Mouse (Mus musculus): ENCODE measurements around the gene Trpt1. TPM values are rescaled to one million over a fixed set of nuclear protein-coding genes. Genes with fewer than 3 reads are reported as not detected.

Gene Trpt1
- 6.9 and 9.0 TPM in 2 replicates for polyA plus RNA-seq (2015; fragmentation: Nextera tagmentation; extraction: Ambion mirVana)

DNA sequence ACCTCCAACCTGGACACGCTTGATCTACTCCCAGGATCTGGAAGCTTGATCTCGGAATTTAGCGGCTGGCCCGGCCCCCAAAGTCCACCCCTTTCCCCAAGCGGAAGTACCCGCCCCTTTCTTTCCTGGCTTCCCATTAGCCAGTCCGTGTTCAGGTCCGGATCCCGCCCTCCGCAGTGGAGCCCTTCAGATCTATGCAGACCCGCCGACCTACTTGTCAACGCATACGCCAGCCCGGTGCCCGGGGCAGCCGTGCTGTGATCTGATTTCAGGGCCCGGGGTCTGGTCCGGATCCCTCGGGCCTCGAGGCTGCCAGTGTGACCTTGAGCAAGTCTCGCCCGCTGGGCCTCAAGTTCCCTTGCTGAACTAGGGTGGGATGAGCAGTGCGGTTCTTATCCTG lies at the start of gene Trpt1, which contains the start of gene Nudt22:
Gene Trpt1 (plus strand): TSS at position 126 of the 400 bp plus-strand sequence.
Gene Nudt22 (minus strand): TSS at position 112 of the 400 bp plus-strand sequence.
- Histone ChIP-seq H3K36me3 (0 out of 2 replicates have a peak, but pooled peaks cover 3% of the 10 kb centered on the region), H3K27me3 (replicated peaks) (no peaks in the 10 kb centered on the region), H3K4me1 (replicated peaks) (peaks cover 36% of the 10 kb centered on the region), H3K9ac (peak within 1 kb of the TSS; percentile 75), H3K27ac (peak within 1 kb of the TSS; percentile 76), H3K9me3 (no peaks in the 10 kb centered on the region), H3K4me3 (replicated peaks) (peak within 1 kb of the TSS; percentile 64), H3K4me2 (replicated peaks) (peak within 1 kb of the TSS; percentile 91)
- peak; percentile 79 for ATAC-seq
- WGBS, result under 1% methylated on average over 24 of the region's 24 CpGs

DNA sequence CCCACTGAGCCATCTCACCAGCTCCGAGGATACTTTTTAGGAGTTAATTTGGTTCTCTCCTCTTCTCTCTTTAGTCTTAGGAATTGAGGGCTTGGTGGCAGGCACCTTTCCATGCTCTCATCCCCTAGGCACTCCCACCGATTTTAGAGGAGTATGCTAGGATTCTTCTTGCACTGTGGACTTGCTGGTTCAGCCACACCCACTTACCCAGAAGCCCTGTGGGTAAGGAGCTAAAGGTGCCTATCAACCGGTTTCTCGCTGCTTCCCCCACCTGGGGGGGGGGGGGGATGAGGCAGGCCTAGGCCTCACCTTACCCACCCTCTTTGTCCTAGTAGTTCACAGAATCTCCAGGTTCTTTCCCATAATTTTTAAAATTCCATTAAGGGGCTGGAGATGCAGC lies 48.2 kb upstream of the Trpt1 start:
- no peaks in the 10 kb centered on the region for H3K27me3 ChIP-seq (replicated peaks)
- ATAC-seq, result no peak
- H3K4me3 ChIP-seq (replicated peaks), result no peak overlapping the region
- H3K4me2 ChIP-seq (replicated peaks), result no peak overlapping the region
- no peak overlapping the region for H3K9ac ChIP-seq
- no peak overlapping the region for H3K27ac ChIP-seq
- H3K36me3 ChIP-seq, result no peaks in the 10 kb centered on the region; the same call in 1 of the 2 replicates
- WGBS, result 56% methylated on average over 4 of the region's 4 CpGs
- peaks cover 32% of the 10 kb centered on the region for H3K4me1 ChIP-seq (replicated peaks)
- no peaks in the 10 kb centered on the region for H3K9me3 ChIP-seq

DNA sequence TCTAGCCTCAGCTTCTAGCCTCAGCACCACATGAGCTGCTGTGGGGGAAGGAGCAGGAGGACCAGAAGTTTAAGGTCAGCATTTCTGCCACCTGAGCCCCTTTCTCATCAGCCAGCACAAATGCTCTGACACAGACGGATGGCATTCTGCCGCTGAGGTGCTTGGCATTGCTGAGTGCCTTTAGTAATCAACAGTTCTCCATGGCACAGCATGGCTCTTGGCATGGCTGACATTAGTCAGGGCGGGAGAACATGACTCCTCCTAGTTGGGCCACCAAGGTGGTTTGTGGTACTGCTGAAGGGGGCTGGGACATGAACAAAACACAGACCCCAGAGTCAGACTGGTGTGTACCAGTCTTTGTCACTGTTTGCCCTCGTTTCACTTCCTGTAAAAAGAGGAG lies 47.7 kb upstream of the Trpt1 start:
- Histone ChIP-seq H3K4me3 (replicated peaks) (no peak overlapping the region), H3K27me3 (replicated peaks) (no peaks in the 10 kb centered on the region), H3K4me2 (replicated peaks) (no peak overlapping the region), H3K4me1 (replicated peaks) (peaks cover 34% of the 10 kb centered on the region), H3K27ac (no peak overlapping the region), H3K36me3 (no peaks in the 10 kb centered on the region; the same call in 1 of the 2 replicates), H3K9ac (no peak overlapping the region), H3K9me3 (no peaks in the 10 kb centered on the region)
- 83% methylated on average over 4 of the region's 4 CpGs for WGBS
- no peak for ATAC-seq

DNA sequence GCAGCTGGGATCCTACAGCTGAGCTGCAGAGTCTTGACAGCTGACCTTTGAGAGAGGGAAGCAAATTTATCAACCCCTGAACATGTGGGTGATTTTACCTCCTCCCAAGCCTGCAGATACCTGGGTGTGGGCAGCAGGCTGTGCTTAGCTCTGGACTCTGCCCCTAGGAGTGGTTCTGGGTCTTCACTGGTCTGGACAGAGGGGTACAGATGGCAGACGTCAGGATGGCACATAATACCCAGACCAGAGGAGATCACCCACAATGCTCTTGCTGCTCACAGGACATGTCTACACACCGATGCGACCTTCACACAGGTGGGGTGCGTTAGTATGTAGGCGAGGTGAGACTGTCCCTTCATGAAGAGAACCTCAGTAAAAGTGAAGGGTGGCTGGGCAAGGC lies 46.4 kb upstream of the Trpt1 start:
- Histone ChIP-seq H3K4me1 (replicated peaks) (peaks cover 36% of the 10 kb centered on the region), H3K9me3 (no peaks in the 10 kb centered on the region), H3K27ac (peak overlapping the region; percentile 97), H3K27me3 (replicated peaks) (no peaks in the 10 kb centered on the region), H3K9ac (peak overlapping the region; percentile 31; the same call in 1 of the 2 replicates), H3K4me2 (replicated peaks) (peak overlapping the region; percentile 88), H3K4me3 (replicated peaks) (peak overlapping the region; percentile 55; the same call in 1 of the 2 replicates), H3K36me3 (peaks cover 6% of the 10 kb centered on the region)
- ATAC-seq, result no peak
- WGBS, result 81% methylated on average over 5 of the region's 5 CpGs

DNA sequence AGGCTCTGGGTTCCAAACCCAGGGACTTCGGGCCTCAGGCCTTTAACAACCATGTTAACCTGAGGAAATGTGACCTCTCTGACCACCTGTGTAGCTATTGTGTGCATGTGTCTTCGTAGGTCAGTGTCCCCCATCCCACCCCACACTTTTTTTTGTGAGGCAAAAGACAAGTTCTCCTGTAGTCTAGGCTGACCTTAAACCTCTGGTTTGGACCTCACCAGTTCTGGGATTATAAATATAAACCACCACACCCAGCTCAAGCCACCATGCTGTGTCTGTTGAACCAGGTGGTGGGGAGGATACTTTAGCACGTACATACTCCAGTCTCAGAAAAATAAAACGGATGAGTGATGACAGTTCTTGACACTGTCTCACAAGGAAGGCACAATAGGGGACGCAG lies 46.0 kb upstream of the Trpt1 start:
- Histone ChIP-seq H3K9me3 (no peaks in the 10 kb centered on the region), H3K4me2 (replicated peaks) (peak overlapping the region; percentile 88), H3K27me3 (replicated peaks) (no peaks in the 10 kb centered on the region), H3K27ac (peak overlapping the region; percentile 97), H3K4me1 (replicated peaks) (peaks cover 36% of the 10 kb centered on the region), H3K9ac (peak overlapping the region; percentile 74; the same call in 1 of the 2 replicates), H3K4me3 (replicated peaks) (peak overlapping the region; percentile 55), H3K36me3 (peaks cover 11% of the 10 kb centered on the region)
- 50% methylated on average over 5 of the region's 5 CpGs for WGBS
- ATAC-seq, result no peak

DNA sequence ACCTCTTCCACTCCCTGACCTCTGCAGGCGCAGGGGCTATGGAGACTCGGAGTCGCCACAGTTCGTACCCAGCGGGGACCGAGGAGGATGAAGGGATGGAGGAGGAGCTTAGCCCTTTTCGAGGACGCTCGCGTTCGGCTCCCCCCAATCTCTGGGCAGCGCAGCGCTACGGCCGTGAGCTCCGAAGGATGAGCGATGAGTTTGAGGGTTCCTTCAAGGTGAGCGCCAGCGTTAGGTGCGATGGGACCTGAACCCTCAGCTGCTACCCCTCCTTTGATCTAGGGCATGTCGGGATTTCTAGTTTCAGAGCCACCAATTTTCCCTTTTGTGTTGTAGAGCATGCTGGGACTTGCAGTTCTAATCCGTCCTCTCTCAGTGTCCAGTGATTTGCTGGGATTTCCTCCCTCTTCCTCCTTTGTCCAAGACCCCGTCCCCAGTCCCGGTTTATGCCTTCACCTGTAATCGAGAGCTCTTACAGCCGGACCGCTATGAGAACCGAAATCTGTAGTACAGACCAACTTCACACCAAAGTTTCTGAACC lies 45.2 kb upstream of the Trpt1 start:
- ATAC-seq, result peak; percentile 16

DNA sequence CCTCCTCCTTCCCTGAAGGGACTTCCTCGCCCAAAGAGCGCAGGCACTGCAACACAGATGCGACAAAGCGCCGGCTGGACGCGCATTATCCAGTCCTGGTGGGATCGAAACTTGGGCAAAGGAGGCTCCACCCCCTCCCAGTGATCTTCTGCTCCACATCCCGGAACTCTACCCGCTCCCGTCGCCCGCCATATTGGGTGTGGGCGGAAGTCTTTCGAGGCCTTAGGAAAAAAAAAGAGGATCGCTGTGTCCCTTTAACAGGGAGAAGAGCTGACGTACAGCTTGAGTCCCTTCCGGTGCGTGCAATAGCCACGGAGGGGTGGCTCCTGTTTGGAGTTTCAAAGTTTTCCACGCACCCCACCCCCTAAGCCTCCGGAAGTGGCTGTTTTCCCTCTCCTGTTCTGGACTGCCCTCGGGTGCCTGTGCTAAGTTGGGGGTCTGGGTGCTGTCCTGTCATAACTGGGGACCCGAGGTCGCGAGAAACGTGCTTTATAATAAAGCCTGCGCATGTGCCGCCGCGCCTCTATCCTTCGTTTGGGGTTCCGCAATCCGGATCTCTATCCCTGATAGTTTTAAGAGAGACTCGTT lies 44.5 kb upstream of the Trpt1 start:
- H3K36me3 ChIP-seq, result peaks cover 22% of the 10 kb centered on the region
- H3K27me3 ChIP-seq (replicated peaks), result no peaks in the 10 kb centered on the region
- peak overlapping the region; percentile 74 for H3K9ac ChIP-seq
- H3K27ac ChIP-seq, result peak overlapping the region; percentile 97
- WGBS, result under 1% methylated on average over 35 of the region's 35 CpGs
- no peaks in the 10 kb centered on the region for H3K9me3 ChIP-seq
- peaks cover 36% of the 10 kb centered on the region for H3K4me1 ChIP-seq (replicated peaks)
- peak; percentile 78 for ATAC-seq
- H3K4me2 ChIP-seq (replicated peaks), result peak overlapping the region; percentile 88
- H3K4me3 ChIP-seq (replicated peaks), result peak overlapping the region; percentile 55

More for the DNA sequence above, 45.2 kb upstream of the Trpt1 start:
- Histone ChIP-seq H3K27ac (peak overlapping the region; percentile 97), H3K4me2 (replicated peaks) (peak overlapping the region; percentile 88), H3K9ac (peak overlapping the region; percentile 74), H3K4me3 (replicated peaks) (peak overlapping the region; percentile 55), H3K36me3 (peaks cover 18% of the 10 kb centered on the region), H3K4me1 (replicated peaks) (peaks cover 36% of the 10 kb centered on the region), H3K27me3 (replicated peaks) (no peaks in the 10 kb centered on the region), H3K9me3 (no peaks in the 10 kb centered on the region)
- under 1% methylated on average over 28 of the region's 28 CpGs for WGBS

DNA sequence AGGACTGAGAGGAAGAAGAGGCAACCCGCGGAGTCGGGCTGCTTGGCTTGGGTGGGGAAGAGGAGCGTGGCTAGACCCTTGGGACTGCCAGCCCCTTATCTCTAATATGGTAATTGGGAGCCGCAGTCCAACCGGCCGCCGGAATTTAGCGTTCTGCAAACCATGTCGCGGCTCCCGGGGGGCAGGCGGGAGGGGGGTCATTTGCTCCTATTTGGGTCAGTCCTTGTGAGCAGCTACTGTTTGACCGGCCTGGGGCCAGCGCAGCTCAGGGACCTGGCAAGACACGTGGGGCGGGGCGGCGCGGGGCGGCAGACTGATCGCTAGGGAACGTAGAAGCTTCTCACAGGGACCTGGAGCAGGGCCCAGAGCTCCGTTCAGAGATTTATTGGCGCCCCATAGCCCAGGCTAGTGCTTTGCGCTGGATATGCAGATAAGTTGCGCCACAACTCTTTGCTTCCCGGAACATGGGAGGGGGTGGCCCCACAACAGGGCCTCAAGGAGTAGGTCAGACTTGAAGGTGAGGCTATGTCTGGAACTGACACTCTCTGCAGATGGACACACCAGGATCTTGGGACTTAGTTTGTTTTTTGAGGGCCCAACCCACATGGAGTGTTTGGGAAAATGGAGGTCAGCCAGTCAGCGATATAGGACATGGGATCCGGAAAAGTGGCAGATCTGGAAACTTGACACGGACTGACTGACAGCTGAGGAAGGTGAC lies 43.8 kb upstream of the Trpt1 start:
- Histone ChIP-seq H3K9ac (peak overlapping the region; percentile 68), H3K4me1 (replicated peaks) (peaks cover 36% of the 10 kb centered on the region), H3K9me3 (no peaks in the 10 kb centered on the region), H3K27me3 (replicated peaks) (no peaks in the 10 kb centered on the region), H3K4me3 (replicated peaks) (peak overlapping the region; percentile 55), H3K36me3 (peaks cover 28% of the 10 kb centered on the region), H3K4me2 (replicated peaks) (peak overlapping the region; percentile 88), H3K27ac (peak overlapping the region; percentile 97)
- ATAC-seq, result peak; percentile 57
- whole genome bisulfite sequencing, result 1% methylated on average over 31 of the region's 31 CpGs

DNA sequence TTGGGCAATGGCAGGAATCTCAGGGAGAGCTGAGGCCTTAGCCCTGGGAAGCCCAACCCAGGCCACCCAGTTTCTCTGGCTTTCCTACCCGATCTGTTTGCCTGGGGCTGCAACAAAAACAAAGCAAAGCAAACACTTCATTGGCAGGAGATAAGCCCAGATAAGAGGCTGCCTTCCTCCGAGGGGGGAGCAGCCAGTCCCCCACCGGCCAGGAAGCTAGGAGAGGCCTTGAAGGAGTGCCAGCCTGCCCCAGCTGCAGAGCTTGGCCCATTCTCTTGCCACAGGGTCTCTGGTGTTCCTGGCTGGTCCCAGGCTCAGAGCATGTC lies 43.3 kb upstream of the Trpt1 start:
- H3K27me3 ChIP-seq (replicated peaks), result no peaks in the 10 kb centered on the region
- peak; percentile 7; the same call in 1 of the 2 replicates for ATAC-seq
- H3K27ac ChIP-seq, result peak overlapping the region; percentile 97
- peak overlapping the region; percentile 68 for H3K9ac ChIP-seq
- peaks cover 34% of the 10 kb centered on the region for H3K36me3 ChIP-seq
- WGBS, result 8% methylated on average over 3 of the region's 3 CpGs
- H3K4me2 ChIP-seq (replicated peaks), result peak overlapping the region; percentile 88
- peak overlapping the region; percentile 55 for H3K4me3 ChIP-seq (replicated peaks)
- H3K9me3 ChIP-seq, result no peaks in the 10 kb centered on the region
- H3K4me1 ChIP-seq (replicated peaks), result peaks cover 36% of the 10 kb centered on the region

DNA sequence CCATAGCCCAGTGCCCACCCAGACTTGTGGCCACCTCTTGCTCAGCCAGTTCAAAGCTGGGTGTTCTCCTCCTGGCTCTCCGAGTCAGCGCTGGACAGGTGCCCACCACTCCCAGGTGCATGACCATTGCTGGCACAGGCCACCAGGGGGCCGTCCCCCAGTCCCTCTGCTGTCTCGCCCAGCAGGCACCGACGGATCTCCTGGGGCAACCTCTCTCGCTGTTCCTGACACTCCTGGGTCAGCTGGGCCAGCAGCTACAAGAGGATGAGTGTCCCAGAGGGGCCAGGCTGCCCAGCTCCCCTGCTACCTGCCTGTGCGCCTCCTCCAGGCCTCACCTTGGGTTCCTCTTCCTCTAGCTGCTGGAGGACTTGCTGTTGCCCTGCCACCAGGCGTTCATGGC lies 41.9 kb upstream of the Trpt1 start:
- 0 out of 2 replicates have a peak overlapping the region, but pooled peaks have one; percentile 3 for H3K4me2 ChIP-seq (replicated peaks)
- peaks cover 46% of the 10 kb centered on the region for H3K36me3 ChIP-seq
- peak overlapping the region; percentile 36; the same call in 1 of the 2 replicates for H3K27ac ChIP-seq
- no peak overlapping the region for H3K4me3 ChIP-seq (replicated peaks)
- H3K27me3 ChIP-seq (replicated peaks), result no peaks in the 10 kb centered on the region
- 45% methylated on average over 9 of the region's 9 CpGs for WGBS
- no peaks in the 10 kb centered on the region for H3K9me3 ChIP-seq
- no peak for ATAC-seq
- H3K9ac ChIP-seq, result no peak overlapping the region
- H3K4me1 ChIP-seq (replicated peaks), result peaks cover 32% of the 10 kb centered on the region

DNA sequence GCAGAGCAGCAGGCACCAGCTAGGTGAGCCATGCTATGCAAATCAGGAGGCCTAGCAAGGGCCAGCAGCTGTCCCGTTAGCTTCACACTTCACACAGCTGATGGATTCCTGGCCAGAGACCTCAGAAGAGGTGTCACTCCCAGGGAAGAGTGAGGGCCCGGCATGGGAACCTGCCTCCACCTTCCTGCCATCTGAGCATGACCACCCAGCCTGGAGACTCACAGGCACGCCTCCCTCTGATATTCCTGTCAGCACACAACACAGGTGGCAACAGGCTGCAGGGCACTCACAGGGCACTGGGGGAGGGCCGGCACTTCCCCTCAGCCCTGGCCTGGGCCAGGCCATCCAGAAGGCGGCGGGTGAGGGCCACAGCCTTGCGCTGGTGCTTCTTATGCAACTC lies 40.5 kb upstream of the Trpt1 start:
- Histone ChIP-seq H3K27me3 (replicated peaks) (no peaks in the 10 kb centered on the region), H3K4me2 (replicated peaks) (no peak overlapping the region), H3K9ac (no peak overlapping the region), H3K4me3 (replicated peaks) (no peak overlapping the region), H3K9me3 (no peaks in the 10 kb centered on the region), H3K36me3 (peaks cover 60% of the 10 kb centered on the region), H3K4me1 (replicated peaks) (peaks cover 20% of the 10 kb centered on the region), H3K27ac (no peak overlapping the region)
- WGBS, result 77% methylated on average over 7 of the region's 7 CpGs
- ATAC-seq, result no peak

DNA sequence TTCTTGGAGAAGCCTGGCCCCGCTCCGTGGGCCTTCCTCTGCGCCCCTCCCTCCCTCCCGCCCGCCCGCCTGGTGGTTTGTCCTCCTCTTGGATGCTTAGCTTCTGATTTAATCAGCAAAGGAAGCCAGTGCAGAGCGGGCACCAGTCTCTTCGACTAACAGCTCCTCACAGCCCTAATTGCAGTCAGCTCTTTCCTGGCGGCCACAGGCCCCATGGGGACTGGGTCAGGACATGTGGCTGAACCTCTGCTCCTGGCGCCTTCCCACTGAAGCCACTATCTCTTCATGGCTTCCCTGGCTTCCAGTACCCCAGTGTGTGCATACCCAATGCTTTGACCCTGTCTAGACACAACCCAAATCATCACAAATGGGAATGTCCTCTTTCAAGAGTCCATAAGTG lies 39.5 kb upstream of the Trpt1 start:
- no peak overlapping the region for H3K4me2 ChIP-seq (replicated peaks)
- WGBS, result 75% methylated on average over 10 of the region's 10 CpGs
- no peak overlapping the region for H3K9ac ChIP-seq

More for the DNA sequence above, 39.5 kb upstream of the Trpt1 start:
- Histone ChIP-seq H3K9me3 (no peaks in the 10 kb centered on the region), H3K27me3 (replicated peaks) (no peaks in the 10 kb centered on the region), H3K4me1 (replicated peaks) (peaks cover 20% of the 10 kb centered on the region), H3K4me3 (replicated peaks) (no peak overlapping the region), H3K27ac (no peak overlapping the region), H3K36me3 (peaks cover 64% of the 10 kb centered on the region)
- ATAC-seq, result no peak
